Comparison of ENCODE assay signal across 16 mouse cellular contexts in the genomic region with DNA sequence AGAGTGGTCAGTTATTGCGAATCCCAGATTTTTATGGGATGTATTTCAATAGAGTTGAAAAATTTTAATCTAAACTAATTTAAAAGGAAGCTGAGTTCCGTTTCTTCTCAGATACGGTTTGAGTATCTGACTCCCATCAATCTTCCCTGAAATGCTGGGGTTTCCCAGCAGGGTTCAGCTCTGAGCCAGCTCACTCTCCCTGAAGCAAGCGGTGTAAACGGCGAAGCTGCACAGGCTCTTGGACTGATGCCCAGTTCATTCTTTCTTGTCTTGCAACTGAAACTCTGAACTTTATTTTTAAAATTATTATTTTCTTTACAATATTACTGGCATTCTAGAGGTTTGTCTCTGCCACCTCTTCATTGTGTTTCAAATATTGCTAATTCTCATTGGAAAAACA. TPM values are rescaled to one million over a fixed set of nuclear protein-coding genes. Genes with fewer than 3 reads are reported as not detected.
DNase-seq lines count a peak whose midpoint lies in the region; ATAC-seq and TF ChIP-seq lines count a peak whose summit lies in the region.
"Had no signal": no experiment of that assay in that cellular context is flagged by ENCODE, and none has a peak within 500 bp of the region (broad histone marks: within the 10 kb centered on the region; RNA-seq: fewer than 3 reads in every experiment).

No protein-coding gene starts in this region.

- H3K36me3 ChIP-seq in hindbrain, embryonic 14.5 days (replicated peaks; ENCODE audit: control insufficient read depth, insufficient read depth), result no peaks in the 10 kb centered on the region
- no peaks in the 10 kb centered on the region for H3K36me3 ChIP-seq in hindbrain, embryonic 11.5 days (ENCODE audit: control insufficient read depth, insufficient read depth, low read length)
- H3K36me3 ChIP-seq in liver, embryonic 12.5 days, result no peaks in the 10 kb centered on the region

- peak; percentile 35 for TF ChIP-seq CTCF in Patski (IDR thresholded peaks at IDR 0.05)

- in situ Hi-C loops in Patski (cut with MboI; ENCODE audit: low pct_unique_long_range_greater_than_20kb), result loop anchor here (25.0 kb wide), 1 partner anchor 316 kb away; the partner anchor contains the start of gene Fam169a

- POLR2A ChIA-PET in Patski (lab: Charles Lee), result interaction anchor here (0.5 to 0.6 kb wide), 2 partner anchors 30 to 50 kb away, joined by 3 read pairs; no protein-coding TSS in a partner anchor

- no peak overlapping the region for H3K9ac ChIP-seq in hindbrain, embryonic 14.5 days
- H3K9ac ChIP-seq in hindbrain, embryonic 11.5 days (ENCODE audit: low read depth, low read length), result no peak overlapping the region
- no peak overlapping the region for H3K9ac ChIP-seq in liver, embryonic 12.5 days

- no peaks in the 10 kb centered on the region for H3K9me3 ChIP-seq in hindbrain, embryonic 14.5 days (ENCODE audit: control insufficient read depth, low read length)
- no peaks in the 10 kb centered on the region for H3K9me3 ChIP-seq in hindbrain, embryonic 11.5 days (ENCODE audit: control insufficient read depth, low read length)
- H3K9me3 ChIP-seq in liver, embryonic 12.5 days (replicated peaks), result no peaks in the 10 kb centered on the region

- CTCF ChIA-PET in Patski (lab: Charles Lee), result no interaction called here

- peak; percentile 60 for DNase-seq in hindbrain, embryonic 14.5 days (ENCODE audit: low spot score)
- DNase-seq in hindbrain, embryonic 11.5 days (ENCODE audit: low spot score), result no peak
- DNase-seq in liver (peak; percentile 21), Patski (ENCODE audit: low read depth, low spot score) (peak; percentile 10)
- DNase-seq in brain, adult 2 months (ENCODE audit: low read depth, low spot score), result peak; percentile 29
- no peak for DNase-seq in gastrocnemius, postnatal 14 days
- no peak for DNase-seq in spleen, postnatal 4 days (ENCODE audit: low spot score in 2 of 2)
- DNase-seq: heart, adult 18-20 months; lung, postnatal 10 days; right cerebral cortex, postnatal 14 days; thymus, adult 2 months had no signal

- H3K27ac ChIP-seq in hindbrain, embryonic 14.5 days, result no peak overlapping the region
- no peak overlapping the region for H3K27ac ChIP-seq in hindbrain, embryonic 11.5 days (ENCODE audit: low read depth, low read length)
- no peak overlapping the region for H3K27ac ChIP-seq in liver, embryonic 12.5 days

- WGBS in hindbrain, embryonic 14.5 days, result 35% methylated on average over 6 of the region's 6 CpGs
- whole genome bisulfite sequencing in hindbrain, embryonic 11.5 days, result 53% methylated on average over 6 of the region's 6 CpGs
- WGBS in liver, embryonic 12.5 days (ENCODE audit: insufficient replicate concordance), result 65% methylated on average over 6 of the region's 6 CpGs

- H3K4me3 ChIP-seq in hindbrain, embryonic 14.5 days (replicated peaks; ENCODE audit: low read length), result no peak overlapping the region
- no peak overlapping the region for H3K4me3 ChIP-seq in hindbrain, embryonic 11.5 days (ENCODE audit: low read depth, low read length)
- H3K4me3 ChIP-seq in liver, embryonic 12.5 days, result no peak overlapping the region

- no peaks in the 10 kb centered on the region for H3K4me1 ChIP-seq in hindbrain, embryonic 14.5 days (replicated peaks; ENCODE audit: control insufficient read depth, insufficient read depth, low read length)
- no peaks in the 10 kb centered on the region for H3K4me1 ChIP-seq in hindbrain, embryonic 11.5 days (replicated peaks; ENCODE audit: control insufficient read depth, insufficient read depth, low read length)
- no peaks in the 10 kb centered on the region for H3K4me1 ChIP-seq in liver, embryonic 12.5 days

- H3K4me2 ChIP-seq in hindbrain, embryonic 14.5 days (replicated peaks), result no peak overlapping the region
- no peak overlapping the region for H3K4me2 ChIP-seq in hindbrain, embryonic 11.5 days (replicated peaks; ENCODE audit: low read depth, low read length)
- no peak overlapping the region for H3K4me2 ChIP-seq in liver, embryonic 12.5 days

- intact Hi-C loops in gastrocnemius, postnatal 14 days (cut with DNase I; ENCODE audit: low total_unique reads), result no loop called here

- no peak for ATAC-seq in hindbrain, embryonic 14.5 days (ENCODE audit: low FRiP score)
- no peak for ATAC-seq in hindbrain, embryonic 11.5 days (ENCODE audit: low FRiP score)
- ATAC-seq in liver, embryonic 12.5 days, result no peak
- ATAC-seq in Patski, result no peak
- ATAC-seq: midbrain, embryonic 16.5 days had no signal

- no peaks in the 10 kb centered on the region for H3K27me3 ChIP-seq in hindbrain, embryonic 14.5 days (ENCODE audit: control insufficient read depth, insufficient read depth, low read length)
- no peaks in the 10 kb centered on the region for H3K27me3 ChIP-seq in hindbrain, embryonic 11.5 days (ENCODE audit: control insufficient read depth, insufficient read depth, low read length)
- H3K27me3 ChIP-seq in liver, embryonic 12.5 days (replicated peaks), result no peaks in the 10 kb centered on the region
- peaks cover 3% of the 10 kb centered on the region for H3K27me3 ChIP-seq in Patski

RNA-seq across cellular contexts. Expression of gene Ankrd31, which starts 2.0 kb away (rescaled TPM):
- 0.23 TPM in 1 of 2 replicates, not detected in the other for polyA plus RNA-seq in hindbrain, embryonic 14.5 days (2014; fragmentation: Nextera tagmentation; extraction: Ambion mirVana)
- not detected in 2 replicates for polyA plus RNA-seq in hindbrain, embryonic 11.5 days (2014; fragmentation: Nextera tagmentation; extraction: Ambion mirVana)
- polyA plus RNA-seq in liver, embryonic 12.5 days (2016; fragmentation: Nextera tagmentation; extraction: Ambion mirVana), result 0.02 TPM in 1 of 2 replicates, not detected in the other
- not detected for polyA plus RNA-seq in Patski (2021)
- not detected for total RNA-seq in gastrocnemius, postnatal 14 days (2021)
- total RNA-seq: heart, adult 18-20 months; neutrophil, adult 5-6 weeks had no signal
- polyA plus RNA-seq: heart, postnatal 0 days; limb, embryonic 11.5 days; thymus, adult 2 months had no signal

Comparison
In these comparisons a context has a peak if more than half of its experiments do, and no peak if none do; other contexts are left out.
1. DNase-seq: peak in hindbrain, embryonic 14.5 days (single experiment), liver (single experiment), Patski (single experiment) and brain, adult 2 months (single experiment); none in hindbrain, embryonic 11.5 days (single experiment), gastrocnemius, postnatal 14 days (single experiment) and spleen, postnatal 4 days (0 of 2).